Mouse (Mus musculus) cerebellum, adult 2 months (tissue): ENCODE data around the gene Cldn15.

Source experiments
- CTCF ChIP-seq: fragments of 200-500 bp; IDR thresholded peaks from 2 replicates; pipeline ENCODE4 v1.5.1; 2011; ENCODE audit warnings: low read depth, mild to moderate bottlenecking, control low read depth, low read length, moderate library complexity, borderline replicate concordance; ENCODE audit not compliant: insufficient read depth
- POLR2A ChIP-seq: fragments of 200-500 bp; IDR thresholded peaks from 2 replicates; pipeline ENCODE4 v1.6.1; 2011; ENCODE audit warnings: low read length, control low read depth, borderline replicate concordance; ENCODE audit not compliant: insufficient read depth

- no peak for TF ChIP-seq CTCF
- no peak for TF ChIP-seq POLR2A
Measured at GRCm38 (mm10) chr5:136984828-136985227, 18.4 kb downstream of the Cldn15 start.
